Mouse (Mus musculus) liver, postnatal 0 days (tissue): ENCODE data around the gene Amph. TPM values are rescaled to one million over a fixed set of nuclear protein-coding genes. Genes with fewer than 3 reads are reported as not detected.

Experiments
- ATAC-seq: fragments of 200-750 bp; cut with Nextera tagmentation; 2 replicates; pipeline ENCODE4 v1.8.0; 2017; ENCODE audit warnings: mild to moderate bottlenecking, moderate library complexity
- DNase-seq: peaks from one replicate; pipeline ENCODE4 v3.0.0-alpha.2; 2016
- H3K27ac ChIP-seq: fragments of 300-500 bp; sonication (generic); 2 replicates; pipeline ENCODE4 v1.5.1; 2014; ENCODE audit warnings: antibody characterized with exemption, moderate library complexity, mild to moderate bottlenecking, low read depth
- H3K27me3 ChIP-seq: fragments of 300-500 bp; sonication (generic); 2 replicates; pipeline ENCODE4 v1.6.1; 2014; ENCODE audit warnings: low read length, control low read depth, mixed read lengths; ENCODE audit not compliant: insufficient read depth
- H3K36me3 ChIP-seq: fragments of 300-500 bp; sonication (generic); replicated peaks from 2 replicates; pipeline ENCODE4 v1.6.1; 2014; ENCODE audit warnings: mild to moderate bottlenecking, control low read depth, low read length, moderate library complexity, mixed read lengths; ENCODE audit not compliant: insufficient read depth
- H3K4me1 ChIP-seq: fragments of 300-500 bp; sonication (generic); 2 replicates; pipeline ENCODE4 v1.6.1; 2014; ENCODE audit warnings: antibody characterized with exemption, mild to moderate bottlenecking, control low read depth; ENCODE audit not compliant: insufficient read depth
- H3K4me2 ChIP-seq: fragments of 300-500 bp; sonication (generic); 2 replicates; pipeline ENCODE4 v1.6.1; 2014; ENCODE audit warnings: low read depth, mild to moderate bottlenecking, low read length, moderate library complexity, mixed read lengths
- H3K4me3 ChIP-seq: fragments of 300-500 bp; sonication (generic); 2 replicates; pipeline ENCODE4 v1.5.1; 2014; ENCODE audit warnings: low read depth, low read length
- H3K9ac ChIP-seq: fragments of 300-500 bp; sonication (generic); replicated peaks from 2 replicates; pipeline ENCODE4 v1.6.1; 2014; ENCODE audit warnings: mild to moderate bottlenecking, moderate library complexity
- H3K9me3 ChIP-seq: fragments of 300-500 bp; sonication (generic); 2 replicates; pipeline ENCODE4 v1.6.1; 2016; ENCODE audit warnings: mild to moderate bottlenecking, control low read depth, low read length, mixed read lengths
- CTCF ChIP-seq: sonication (generic); IDR thresholded peaks from 2 replicates; pipeline ENCODE4 v1.5.1; 2016; ENCODE audit warnings: antibody characterized with exemption, low read depth
- EP300 ChIP-seq: IDR thresholded peaks from 2 replicates; pipeline ENCODE4 v1.6.1; 2016; ENCODE audit warnings: antibody characterized with exemption, low read depth, mild to moderate bottlenecking
- WGBS: fragments of 180-500 bp; shearing (Covaris S2); extraction: QIAGEN DNeasy Blood & Tissue Kit; methylation state at CpG from one replicate; pipeline ENCODE4 v1.1.7; 2014; ENCODE audit not compliant: insufficient replicate concordance; 5-methylcytosine and 5-hydroxymethylcytosine counted together
- polyA plus RNA-seq: library from polyadenylated mRNA; unstranded; fragments of >200 nt; fragmentation: Nextera tagmentation; extraction: Ambion mirVana; gene quantifications from 2 replicates; pipeline ENCODE4 v1.2.1, GENCODE M21; 2015

Gene Amph
- polyA plus RNA-seq, 1 experiment from 2014 or later = 0.04 TPM

GRCm38 (mm10) chr13:19021529-19021928 lies 73.5 kb downstream of the Amph start:
- Histone ChIP-seq H3K4me2 (no peak overlapping the region), H3K9me3 (no peaks in the 10 kb centered on the region), H3K27me3 (no peaks in the 10 kb centered on the region), H3K4me1 (no peaks in the 10 kb centered on the region), H3K4me3 (no peak overlapping the region), H3K36me3 (no peaks in the 10 kb centered on the region), H3K9ac (no peak overlapping the region), H3K27ac (no peak overlapping the region)
- WGBS = 83% methylated on average over 2 of the region's 2 CpGs
- ATAC-seq (no peak), DNase-seq (no peak)
- TF ChIP-seq CTCF = no peak
- no peak for TF ChIP-seq EP300

DNA sequence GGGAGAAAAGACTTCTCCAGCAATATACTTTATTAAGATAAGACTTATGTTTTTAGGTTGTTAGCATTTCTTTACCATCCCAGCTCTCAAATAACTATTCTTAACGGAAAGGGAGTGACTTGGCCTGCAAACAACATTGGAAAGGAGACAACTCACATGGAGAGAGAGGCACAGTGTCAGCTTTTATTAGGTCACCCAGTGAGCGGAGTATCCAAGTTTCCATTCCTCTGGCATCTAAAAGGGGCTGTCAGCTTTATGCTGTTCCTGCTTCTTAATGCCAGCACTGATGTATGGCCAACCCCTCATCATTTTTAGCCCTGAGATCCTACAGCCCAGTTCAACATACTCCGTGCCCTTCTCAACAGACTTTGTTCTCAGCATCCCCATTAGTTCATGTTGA lies 74.3 kb downstream of the Amph start:
- Histone ChIP-seq H3K4me1 (no peaks in the 10 kb centered on the region), H3K27me3 (no peaks in the 10 kb centered on the region), H3K4me3 (no peak overlapping the region), H3K4me2 (no peak overlapping the region), H3K27ac (no peak overlapping the region), H3K36me3 (no peaks in the 10 kb centered on the region), H3K9ac (no peak overlapping the region), H3K9me3 (no peaks in the 10 kb centered on the region)
- ATAC-seq (no peak), DNase-seq (no peak)
- WGBS = 61% methylated on average over 3 of the region's 3 CpGs
- TF ChIP-seq EP300 (no peak), CTCF (no peak)

GRCm38 (mm10) chr13:19025091-19025688 lies 77.2 kb downstream of the Amph start:
- 81% methylated on average over 2 of the region's 2 CpGs for WGBS
- ATAC-seq (no peak), DNase-seq (no peak)
- Histone ChIP-seq H3K36me3 (no peaks in the 10 kb centered on the region), H3K27ac (no peak overlapping the region), H3K4me3 (no peak overlapping the region), H3K4me2 (no peak overlapping the region), H3K27me3 (no peaks in the 10 kb centered on the region), H3K9ac (no peak overlapping the region), H3K4me1 (no peaks in the 10 kb centered on the region), H3K9me3 (no peaks in the 10 kb centered on the region)
- no peak for TF ChIP-seq EP300
- TF ChIP-seq CTCF = no peak

DNA sequence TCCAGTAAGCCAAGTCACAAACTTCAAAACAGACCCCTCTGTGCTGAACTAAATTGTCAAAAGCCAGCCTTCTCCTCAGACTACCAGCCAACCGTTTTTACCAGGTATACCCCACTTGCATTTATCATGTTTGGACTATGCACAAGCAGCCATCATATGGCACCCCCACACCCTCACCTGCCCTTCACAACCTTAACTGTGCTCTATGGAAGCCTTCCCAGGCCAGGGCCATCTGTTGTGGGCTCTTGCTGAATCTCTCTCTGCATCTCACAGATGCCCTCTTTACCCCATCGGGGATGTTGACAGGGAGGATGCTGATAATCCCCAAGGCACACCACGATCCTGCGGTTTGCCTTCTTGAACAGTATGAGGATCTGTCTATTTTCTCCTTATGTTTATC lies 77.9 kb downstream of the Amph start:
- no peak for DNase-seq
- Histone ChIP-seq H3K4me3 (no peak overlapping the region), H3K27me3 (no peaks in the 10 kb centered on the region), H3K36me3 (no peaks in the 10 kb centered on the region), H3K27ac (no peak overlapping the region), H3K9ac (no peak overlapping the region), H3K4me1 (no peaks in the 10 kb centered on the region), H3K9me3 (no peaks in the 10 kb centered on the region), H3K4me2 (no peak overlapping the region)
- ATAC-seq = no peak
- 70% methylated on average over 4 of the region's 4 CpGs for WGBS
- TF ChIP-seq CTCF = no peak
- TF ChIP-seq EP300 = no peak

GRCm38 (mm10) chr13:19026923-19027322 lies 78.9 kb downstream of the Amph start:
- TF ChIP-seq EP300 (no peak), CTCF (no peak)
- H3K4me3 ChIP-seq = no peak overlapping the region
- no peaks in the 10 kb centered on the region for H3K27me3 ChIP-seq
- no peaks in the 10 kb centered on the region for H3K9me3 ChIP-seq
- H3K9ac ChIP-seq = no peak overlapping the region
- no peaks in the 10 kb centered on the region for H3K4me1 ChIP-seq
- ATAC-seq (no peak), DNase-seq (no peak)
- H3K36me3 ChIP-seq = no peaks in the 10 kb centered on the region
- no peak overlapping the region for H3K27ac ChIP-seq
- WGBS = 58% methylated on average over 3 of the region's 3 CpGs
- no peak overlapping the region for H3K4me2 ChIP-seq

GRCm38 (mm10) chr13:19027766-19028350 lies 79.9 kb downstream of the Amph start:
- Histone ChIP-seq H3K9me3 (no peaks in the 10 kb centered on the region), H3K4me2 (no peak overlapping the region), H3K4me3 (no peak overlapping the region), H3K36me3 (no peaks in the 10 kb centered on the region), H3K27ac (no peak overlapping the region), H3K9ac (no peak overlapping the region), H3K27me3 (no peaks in the 10 kb centered on the region), H3K4me1 (no peaks in the 10 kb centered on the region)
- 67% methylated on average over 6 of the region's 6 CpGs for WGBS
- no peak for TF ChIP-seq CTCF
- no peak for TF ChIP-seq EP300
- no peak for DNase-seq
- no peak for ATAC-seq
